Mouse (Mus musculus) liver, postnatal 0 days (tissue): ENCODE data around the gene Snx10. TPM values are rescaled to one million over a fixed set of nuclear protein-coding genes. Genes with fewer than 3 reads are reported as not detected.

Source experiments
- ATAC-seq: fragments of 200-750 bp; cut with Nextera tagmentation; 2 replicates; pipeline ENCODE4 v1.8.0; 2017; ENCODE audit warnings: mild to moderate bottlenecking, moderate library complexity
- DNase-seq: peaks from one replicate; pipeline ENCODE4 v3.0.0-alpha.2; 2016
- H3K27ac ChIP-seq: fragments of 300-500 bp; sonication (generic); 2 replicates; pipeline ENCODE4 v1.5.1; 2014; ENCODE audit warnings: antibody characterized with exemption, moderate library complexity, mild to moderate bottlenecking, low read depth
- H3K27me3 ChIP-seq: fragments of 300-500 bp; sonication (generic); 2 replicates; pipeline ENCODE4 v1.6.1; 2014; ENCODE audit warnings: low read length, control low read depth, mixed read lengths; ENCODE audit not compliant: insufficient read depth
- H3K36me3 ChIP-seq: fragments of 300-500 bp; sonication (generic); replicated peaks from 2 replicates; pipeline ENCODE4 v1.6.1; 2014; ENCODE audit warnings: mild to moderate bottlenecking, control low read depth, low read length, moderate library complexity, mixed read lengths; ENCODE audit not compliant: insufficient read depth
- H3K4me1 ChIP-seq: fragments of 300-500 bp; sonication (generic); 2 replicates; pipeline ENCODE4 v1.6.1; 2014; ENCODE audit warnings: antibody characterized with exemption, mild to moderate bottlenecking, control low read depth; ENCODE audit not compliant: insufficient read depth
- H3K4me2 ChIP-seq: fragments of 300-500 bp; sonication (generic); 2 replicates; pipeline ENCODE4 v1.6.1; 2014; ENCODE audit warnings: low read depth, mild to moderate bottlenecking, low read length, moderate library complexity, mixed read lengths
- H3K4me3 ChIP-seq: fragments of 300-500 bp; sonication (generic); 2 replicates; pipeline ENCODE4 v1.5.1; 2014; ENCODE audit warnings: low read depth, low read length
- H3K9ac ChIP-seq: fragments of 300-500 bp; sonication (generic); replicated peaks from 2 replicates; pipeline ENCODE4 v1.6.1; 2014; ENCODE audit warnings: mild to moderate bottlenecking, moderate library complexity
- H3K9me3 ChIP-seq: fragments of 300-500 bp; sonication (generic); 2 replicates; pipeline ENCODE4 v1.6.1; 2016; ENCODE audit warnings: mild to moderate bottlenecking, control low read depth, low read length, mixed read lengths
- CTCF ChIP-seq: sonication (generic); IDR thresholded peaks from 2 replicates; pipeline ENCODE4 v1.5.1; 2016; ENCODE audit warnings: antibody characterized with exemption, low read depth
- EP300 ChIP-seq: IDR thresholded peaks from 2 replicates; pipeline ENCODE4 v1.6.1; 2016; ENCODE audit warnings: antibody characterized with exemption, low read depth, mild to moderate bottlenecking
- WGBS: fragments of 180-500 bp; shearing (Covaris S2); extraction: QIAGEN DNeasy Blood & Tissue Kit; methylation state at CpG from one replicate; pipeline ENCODE4 v1.1.7; 2014; ENCODE audit not compliant: insufficient replicate concordance; 5-methylcytosine and 5-hydroxymethylcytosine counted together
- microRNA-seq: library from miRNA; unstranded; fragments of <30 nt; microRNA quantifications from one replicate; pipeline ENCODE4, GENCODE M21; 2016
- polyA plus RNA-seq: library from polyadenylated mRNA; unstranded; fragments of >200 nt; fragmentation: Nextera tagmentation; extraction: Ambion mirVana; gene quantifications from 2 replicates; pipeline ENCODE4 v1.2.1, GENCODE M21; 2015

Gene Snx10
- polyA plus RNA-seq, 1 experiment from 2014 or later, result 17.7 TPM

- Histone ChIP-seq H3K4me2 (no peak overlapping the region), H3K9me3 (no peaks in the 10 kb centered on the region), H3K9ac (no peak overlapping the region), H3K4me1 (peaks cover 18% of the 10 kb centered on the region), H3K36me3 (no peaks in the 10 kb centered on the region), H3K27ac (no peak overlapping the region), H3K4me3 (no peak overlapping the region), H3K27me3 (no peaks in the 10 kb centered on the region)
- TF ChIP-seq EP300 (no peak), CTCF (no peak)
- ATAC-seq (no peak), DNase-seq (no peak)
- 33% methylated on average over 4 of the region's 4 CpGs for WGBS
These were observed 109.4 kb downstream of the Snx10 start for GRCm38 (mm10) chr6:51632928-51633662.

GRCm38 (mm10) chr6:51633663-51634362 lies 110.1 kb downstream of the Snx10 start:
- H3K4me3 ChIP-seq, result no peak overlapping the region
- H3K9me3 ChIP-seq, result no peaks in the 10 kb centered on the region
- no peak overlapping the region for H3K27ac ChIP-seq
- ATAC-seq (peak; percentile 45; the same call in 1 of the 2 replicates), DNase-seq (no peak)
- 41% methylated on average over 8 of the region's 8 CpGs for WGBS
- H3K36me3 ChIP-seq, result no peaks in the 10 kb centered on the region
- no peaks in the 10 kb centered on the region for H3K27me3 ChIP-seq
- no peak for TF ChIP-seq EP300
- TF ChIP-seq CTCF, result no peak
- H3K4me2 ChIP-seq, result no peak overlapping the region
- H3K4me1 ChIP-seq, result peaks cover 18% of the 10 kb centered on the region
- H3K9ac ChIP-seq, result no peak overlapping the region

- Histone ChIP-seq H3K4me1 (peaks cover 13% of the 10 kb centered on the region), H3K4me3 (no peak overlapping the region), H3K9ac (no peak overlapping the region), H3K27me3 (no peaks in the 10 kb centered on the region), H3K36me3 (no peaks in the 10 kb centered on the region), H3K4me2 (peak overlapping the region; percentile 55), H3K9me3 (no peaks in the 10 kb centered on the region), H3K27ac (0 out of 2 replicates have a peak overlapping the region, but pooled peaks have one; percentile 55)
- 15% methylated on average over 11 of the region's 11 CpGs for WGBS
- TF ChIP-seq CTCF (no peak), EP300 (no peak)
- peak; percentile 40; the same call in 1 of the 2 replicates for ATAC-seq
- DNase-seq, result peak; percentile 56
These were observed 112.4 kb downstream of the Snx10 start for GRCm38 (mm10) chr6:51636019-51636568.

Small RNA genes lying within 50 kb of the gene (microRNA-seq; reads per million reads assigned to microRNA genes)
- gene Gm22914, result not detected

Other genes starting within 250 kb of the Snx10 start
- 0.15 and 0.16 TPM in 2 replicates for gene Nfe2l3, start 91.2 kb upstream of the Snx10 start, polyA plus RNA-seq
- gene Hnrnpa2b1, start 54.0 kb upstream of the Snx10 start, polyA plus RNA-seq, result 546 and 587 TPM in 2 replicates
- 169 and 174 TPM in 2 replicates for gene Cbx3, start 53.5 kb upstream of the Snx10 start, polyA plus RNA-seq